Mouse (Mus musculus) limb, embryonic 10.5 days (tissue): ENCODE data around the gene Rab3a. TPM values are rescaled to one million over a fixed set of nuclear protein-coding genes. Genes with fewer than 3 reads are reported as not detected.

Experiments
- DNase-seq: peaks from one replicate; pipeline ENCODE4 v3.0.0-alpha.2; 2017; ENCODE audit warnings: low spot score
- H3K27ac ChIP-seq: fragments of 300-500 bp; sonication (generic); 2 replicates; pipeline ENCODE4 v1.5.1; 2016; ENCODE audit warnings: mild to moderate bottlenecking
- H3K27me3 ChIP-seq: fragments of 300-500 bp; sonication (generic); 2 replicates; pipeline ENCODE4 v1.6.1; 2016; ENCODE audit warnings: low read depth, mild to moderate bottlenecking; ENCODE audit not compliant: poor library complexity, severe bottlenecking
- H3K36me3 ChIP-seq: fragments of 300-500 bp; sonication (generic); 2 replicates; pipeline ENCODE4 v1.6.1; 2016; ENCODE audit warnings: mild to moderate bottlenecking, moderate library complexity
- H3K4me1 ChIP-seq: fragments of 300-500 bp; sonication (generic); 2 replicates; pipeline ENCODE4 v1.6.1; 2016
- H3K4me3 ChIP-seq: fragments of 300-500 bp; sonication (generic); 2 replicates; pipeline ENCODE4 v1.5.1; 2016; ENCODE audit warnings: mild to moderate bottlenecking, moderate library complexity
- H3K9me3 ChIP-seq: fragments of 300-500 bp; sonication (generic); replicated peaks from 2 replicates; pipeline ENCODE4 v1.6.1; 2016; ENCODE audit warnings: mild to moderate bottlenecking
- WGBS: fragments of 180-500 bp; shearing (Covaris S2); methylation state at CpG from one replicate; pipeline ENCODE4 v1.1.7; 2016; 5-methylcytosine and 5-hydroxymethylcytosine counted together
- polyA plus RNA-seq: library from polyadenylated mRNA; unstranded; fragments of >200 nt; fragmentation: Nextera tagmentation; extraction: Ambion mirVana; gene quantifications from 2 replicates; pipeline ENCODE4 v1.2.1, GENCODE M21; 2016

The Rab3a gene
- polyA plus RNA-seq, 1 experiment from 2014 or later, result 10.8 TPM

GRCm38 (mm10) chr8:70766571-70767440 is 12.3 kb downstream of the Rab3a start:
- no peaks in the 10 kb centered on the region for H3K27me3 ChIP-seq
- peak overlapping the region; percentile 71 for H3K27ac ChIP-seq
- peaks cover 26% of the 10 kb centered on the region for H3K4me1 ChIP-seq
- H3K4me3 ChIP-seq, result peak overlapping the region; percentile 55
- WGBS, result 7% methylated on average over 21 of the region's 21 CpGs
- peaks cover 48% of the 10 kb centered on the region for H3K36me3 ChIP-seq
- H3K9me3 ChIP-seq, result no peaks in the 10 kb centered on the region
- peak; percentile 82 for DNase-seq

GRCm38 (mm10) chr8:70767503-70767902 is 13.0 kb downstream of the Rab3a start:
- WGBS, result 83% methylated on average over 6 of the region's 6 CpGs
- Histone ChIP-seq H3K4me3 (no peak overlapping the region), H3K4me1 (peaks cover 26% of the 10 kb centered on the region), H3K27ac (no peak overlapping the region), H3K36me3 (peaks cover 55% of the 10 kb centered on the region), H3K9me3 (no peaks in the 10 kb centered on the region), H3K27me3 (no peaks in the 10 kb centered on the region)
- no peak for DNase-seq

- H3K4me1 ChIP-seq, result peaks cover 27% of the 10 kb centered on the region
- H3K36me3 ChIP-seq, result peaks cover 63% of the 10 kb centered on the region
- no peak for DNase-seq
- no peaks in the 10 kb centered on the region for H3K9me3 ChIP-seq
- H3K4me3 ChIP-seq, result no peak overlapping the region
- H3K27ac ChIP-seq, result no peak overlapping the region
- WGBS, result 97% methylated on average over 32 of the region's 32 CpGs
- H3K27me3 ChIP-seq, result no peaks in the 10 kb centered on the region
Measured at GRCm38 (mm10) chr8:70768231-70768776, 13.8 kb downstream of the Rab3a start.

- no peak for DNase-seq
- Histone ChIP-seq H3K4me1 (peaks cover 33% of the 10 kb centered on the region), H3K36me3 (peaks cover 70% of the 10 kb centered on the region), H3K9me3 (no peaks in the 10 kb centered on the region), H3K27ac (no peak overlapping the region), H3K27me3 (no peaks in the 10 kb centered on the region), H3K4me3 (0 out of 2 replicates have a peak overlapping the region, but pooled peaks have one; percentile 9)
- 88% methylated on average over 16 of the region's 16 CpGs for WGBS
Measured at GRCm38 (mm10) chr8:70768956-70769355, 14.5 kb downstream of the Rab3a start.

- Histone ChIP-seq H3K36me3 (peaks cover 74% of the 10 kb centered on the region), H3K4me3 (peak overlapping the region; percentile 9; the same call in 1 of the 2 replicates), H3K27ac (0 out of 2 replicates have a peak overlapping the region, but pooled peaks have one; percentile 9), H3K27me3 (no peaks in the 10 kb centered on the region), H3K4me1 (peaks cover 37% of the 10 kb centered on the region), H3K9me3 (no peaks in the 10 kb centered on the region)
- DNase-seq, result peak; percentile 99
- WGBS, result 8% methylated on average over 26 of the region's 26 CpGs
Measured at GRCm38 (mm10) chr8:70769359-70769758, 14.9 kb downstream of the Rab3a start.

GRCm38 (mm10) chr8:70769858-70770257 is 15.4 kb downstream of the Rab3a start:
- 71% methylated on average over 12 of the region's 12 CpGs for WGBS
- no peaks in the 10 kb centered on the region for H3K9me3 ChIP-seq
- peaks cover 76% of the 10 kb centered on the region for H3K36me3 ChIP-seq
- peak overlapping the region; percentile 9; the same call in 1 of the 2 replicates for H3K27ac ChIP-seq
- no peak for DNase-seq
- H3K27me3 ChIP-seq, result no peaks in the 10 kb centered on the region
- peaks cover 42% of the 10 kb centered on the region for H3K4me1 ChIP-seq
- peak overlapping the region; percentile 9; the same call in 1 of the 2 replicates for H3K4me3 ChIP-seq

- no peaks in the 10 kb centered on the region for H3K9me3 ChIP-seq
- peaks cover 49% of the 10 kb centered on the region for H3K4me1 ChIP-seq
- DNase-seq, result no peak
- H3K4me3 ChIP-seq, result no peak overlapping the region
- no peaks in the 10 kb centered on the region for H3K27me3 ChIP-seq
- peaks cover 81% of the 10 kb centered on the region for H3K36me3 ChIP-seq
- 94% methylated on average over 13 of the region's 13 CpGs for WGBS
- no peak overlapping the region for H3K27ac ChIP-seq
Measured at GRCm38 (mm10) chr8:70770748-70771147, 16.3 kb downstream of the Rab3a start.

GRCm38 (mm10) chr8:70771217-70771616 is 16.7 kb downstream of the Rab3a start:
- H3K36me3 ChIP-seq, result peaks cover 81% of the 10 kb centered on the region
- no peak overlapping the region for H3K4me3 ChIP-seq
- no peak for DNase-seq
- no peaks in the 10 kb centered on the region for H3K27me3 ChIP-seq
- peaks cover 47% of the 10 kb centered on the region for H3K4me1 ChIP-seq
- WGBS, result 88% methylated on average over 7 of the region's 7 CpGs
- H3K27ac ChIP-seq, result no peak overlapping the region
- no peaks in the 10 kb centered on the region for H3K9me3 ChIP-seq

- Histone ChIP-seq H3K27ac (no peak overlapping the region), H3K27me3 (no peaks in the 10 kb centered on the region), H3K9me3 (no peaks in the 10 kb centered on the region), H3K4me1 (peaks cover 39% of the 10 kb centered on the region), H3K36me3 (peaks cover 81% of the 10 kb centered on the region), H3K4me3 (no peak overlapping the region)
- WGBS, result 96% methylated on average over 13 of the region's 13 CpGs
- no peak for DNase-seq
Measured at GRCm38 (mm10) chr8:70772075-70772474, 17.6 kb downstream of the Rab3a start.

- Histone ChIP-seq H3K27me3 (no peaks in the 10 kb centered on the region), H3K27ac (no peak overlapping the region), H3K36me3 (peaks cover 74% of the 10 kb centered on the region), H3K4me3 (no peak overlapping the region), H3K4me1 (peaks cover 39% of the 10 kb centered on the region), H3K9me3 (no peaks in the 10 kb centered on the region)
- DNase-seq, result no peak
- WGBS, result 90% methylated on average over 9 of the region's 9 CpGs
Measured at GRCm38 (mm10) chr8:70772890-70773289, 18.4 kb downstream of the Rab3a start.

- DNase-seq, result no peak
- no peaks in the 10 kb centered on the region for H3K27me3 ChIP-seq
- H3K4me1 ChIP-seq, result peaks cover 44% of the 10 kb centered on the region
- H3K4me3 ChIP-seq, result no peak overlapping the region
- 83% methylated on average over 5 of the region's 5 CpGs for WGBS
- peaks cover 73% of the 10 kb centered on the region for H3K36me3 ChIP-seq
- no peak overlapping the region for H3K27ac ChIP-seq
- H3K9me3 ChIP-seq, result no peaks in the 10 kb centered on the region
Measured at GRCm38 (mm10) chr8:70773410-70773809, 18.9 kb downstream of the Rab3a start.

- Histone ChIP-seq H3K4me1 (peaks cover 45% of the 10 kb centered on the region), H3K27ac (no peak overlapping the region)
Measured at GRCm38 (mm10) chr8:70773833-70774232, 19.4 kb downstream of the Rab3a start.

GRCm38 (mm10) chr8:70774740-70775139 is 20.3 kb downstream of the Rab3a start:
- DNase-seq, result no peak
- Histone ChIP-seq H3K27ac (peak overlapping the region; percentile 12; the same call in 1 of the 2 replicates), H3K4me3 (no peak overlapping the region), H3K27me3 (no peaks in the 10 kb centered on the region), H3K36me3 (peaks cover 74% of the 10 kb centered on the region), H3K4me1 (peaks cover 46% of the 10 kb centered on the region), H3K9me3 (no peaks in the 10 kb centered on the region)
- 97% methylated on average over 18 of the region's 18 CpGs for WGBS

More at GRCm38 (mm10) chr8:70773833-70774232, 19.4 kb downstream of the Rab3a start:
- H3K9me3 ChIP-seq, result no peaks in the 10 kb centered on the region
- 0 out of 2 replicates have a peak overlapping the region, but pooled peaks have one; percentile 1 for H3K4me3 ChIP-seq
- WGBS, result 90% methylated on average over 9 of the region's 9 CpGs
- no peak for DNase-seq
- peaks cover 73% of the 10 kb centered on the region for H3K36me3 ChIP-seq
- no peaks in the 10 kb centered on the region for H3K27me3 ChIP-seq
